Mouse (Mus musculus) embryo, embryonic 11.5 days (tissue): ENCODE results near the gene Idua.

Source experiments
- DNase-seq: peaks from one replicate; pipeline ENCODE4 v3.0.0-alpha.2; 2012; ENCODE audit warnings: low read depth, low spot score

Idua gene

GRCm38 (mm10) chr5:108718051-108718450, 57.9 kb downstream of the Idua start:
- no peak for DNase-seq

DNA sequence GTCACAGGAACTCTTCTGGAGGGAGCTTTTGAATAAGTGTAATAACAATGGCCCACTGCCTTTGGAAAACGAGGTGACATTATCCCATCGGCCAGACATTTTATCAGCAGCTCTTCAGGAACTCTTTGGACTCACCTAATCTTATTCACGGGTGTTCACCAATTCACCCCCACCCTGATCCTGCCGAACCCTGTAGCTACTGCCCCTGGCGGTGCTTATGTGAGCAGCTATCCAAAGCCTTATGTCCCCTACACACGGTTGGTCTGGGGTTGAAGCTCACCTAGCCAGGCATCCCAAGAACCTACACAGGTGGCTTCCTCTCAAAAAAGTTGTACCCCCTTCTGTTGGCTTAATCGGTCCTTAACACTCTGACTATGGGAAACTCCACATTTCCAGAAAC, 59.6 kb downstream of the Idua start:
- no peak for DNase-seq

- DNase-seq, result no peak
Observed at GRCm38 (mm10) chr5:108724006-108724405, 63.9 kb downstream of the Idua start.

- DNase-seq, result peak; percentile 56
Observed at GRCm38 (mm10) chr5:108726557-108727248, 66.6 kb downstream of the Idua start.

DNA sequence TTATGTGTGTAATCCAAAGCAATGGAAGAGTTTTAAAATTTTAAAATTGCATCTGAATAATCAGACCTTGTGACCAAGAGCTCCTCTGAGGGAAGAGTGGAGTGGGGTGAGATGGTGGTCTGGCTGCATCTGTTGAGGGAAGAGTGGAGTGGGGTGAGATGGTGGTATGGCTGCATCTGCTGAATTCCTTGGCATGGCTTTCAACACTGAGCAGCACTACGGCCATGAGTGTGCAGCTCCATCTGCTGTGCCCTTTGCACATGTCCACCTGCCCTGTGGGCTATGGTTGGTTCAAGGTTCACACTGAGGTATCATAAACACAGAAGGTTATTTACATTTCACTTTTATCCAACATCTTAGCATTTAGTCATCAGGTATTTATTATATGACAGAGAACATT, 67.3 kb downstream of the Idua start:
- no peak for DNase-seq
